Mouse (Mus musculus) erythroblast, embryonic 14.5 days (primary cell): ENCODE data around the gene Zfp593.

ENCODE experiments used
- GATA1 ChIP-seq: IDR thresholded peaks from 2 replicates; pipeline ENCODE4 v1.6.1; 2012; ENCODE audit warnings: low read length, inconsistent platforms, mixed read lengths
- TAL1 ChIP-seq: IDR thresholded peaks from 3 replicates; pipeline ENCODE4 v1.6.1; 2012; ENCODE audit warnings: low read length, inconsistent platforms, mixed read lengths

DNA sequence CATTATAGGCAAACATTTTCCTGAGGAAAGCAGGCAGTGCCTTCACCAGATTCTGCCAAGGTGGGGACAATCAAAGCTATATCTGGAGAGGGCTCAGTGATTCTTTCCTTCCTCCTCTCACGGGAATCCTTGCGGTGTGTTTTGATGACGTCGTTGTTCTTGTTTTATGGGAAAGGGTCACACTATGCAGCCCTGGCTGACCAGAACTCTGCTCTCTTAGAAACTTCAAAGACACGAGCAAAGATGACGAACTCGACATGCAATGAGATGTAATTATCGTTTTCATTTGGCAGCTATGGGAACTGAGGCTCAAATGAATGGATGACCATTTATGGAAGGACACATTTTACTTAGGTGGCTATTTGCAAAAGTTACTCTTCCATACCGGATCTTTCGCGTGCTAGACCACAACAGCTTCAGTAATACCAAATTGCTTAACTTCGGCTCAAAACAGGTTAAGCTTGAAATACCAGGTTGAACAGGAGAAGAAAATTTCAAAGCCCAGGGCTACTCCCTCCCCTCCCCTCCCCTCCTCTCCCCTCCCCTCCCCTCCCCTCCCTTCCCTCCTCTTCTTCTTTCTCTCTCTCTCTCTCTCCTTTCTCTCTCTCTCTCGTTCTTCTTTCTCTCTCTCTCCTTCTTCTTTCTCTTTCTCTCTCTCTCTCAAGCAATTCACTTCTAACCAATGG is 27.5 kb upstream of the Zfp593 start:
- TF ChIP-seq TAL1: no peak
- no peak for TF ChIP-seq GATA1
